Mouse (Mus musculus) lung, adult 10 weeks (tissue): ENCODE measurements around the gene BC051019. TPM values are rescaled to one million over a fixed set of nuclear protein-coding genes. Genes with fewer than 3 reads are reported as not detected.

Experiments used
- polyA plus RNA-seq: library from polyadenylated mRNA; stranded (reverse); fragments of 350-450 nt; fragmentation: Illumina TruSeq; extraction: RNeasy Lipid Tissue Mini Kit (QIAGEN cat#74804); gene quantifications from one replicate; pipeline ENCODE4 v1.2.3, GENCODE M21; 2014; ENCODE audit warnings: low read depth, low replicate concordance; ENCODE audit not compliant: insufficient read depth

Gene BC051019
- polyA plus RNA-seq, result 18.4 TPM

GRCm38 (mm10) chr7:109723697-109724096 lies at the start of gene BC051019:
Gene BC051019 (minus strand): TSS chr7:109723850.

GRCm38 (mm10) chr7:109752008-109752925 lies 28.6 kb upstream of the BC051019 start, which contains the start of gene Tmem9b:
Gene Tmem9b (minus strand): TSS chr7:109752875.

GRCm38 (mm10) chr7:109731626-109732025 lies 8.0 kb upstream of the BC051019 start, which contains the start of gene Ascl3:
Gene Ascl3 (minus strand): TSS chr7:109731726.

GRCm38 (mm10) chr7:109703190-109704015 lies 20.2 kb downstream of the BC051019 start, which contains the start of the genes St5 and Akip1:
Gene St5 (minus strand): TSS chr7:109703605.
Gene Akip1 (plus strand): TSS chr7:109703690.

Other genes with a start within 250 kb of the BC051019 start
- not detected for gene Trim66, start 215.7 kb downstream of the BC051019 start, polyA plus RNA-seq
- 854 TPM for gene Rpl27a, start 204.7 kb downstream of the BC051019 start, polyA plus RNA-seq
- gene St5, start 20.2 kb downstream of the BC051019 start, polyA plus RNA-seq, result 37.9 TPM
- gene Akip1, start 20.2 kb downstream of the BC051019 start, polyA plus RNA-seq, result 34.5 TPM
- not detected for gene Ascl3, start 7.9 kb upstream of the BC051019 start, polyA plus RNA-seq
- 60.0 TPM for gene Tmem9b, start 29.0 kb upstream of the BC051019 start, polyA plus RNA-seq
- 0.19 TPM for gene Nrip3, start 58.2 kb upstream of the BC051019 start, polyA plus RNA-seq
- gene Scube2, start 141.8 kb upstream of the BC051019 start, polyA plus RNA-seq, result 6.5 TPM
- gene Dennd5a, start 236.6 kb upstream of the BC051019 start, polyA plus RNA-seq, result 69.5 TPM